Mouse (Mus musculus): ENCODE results near the gene Gm10273. TPM values are rescaled to one million over a fixed set of nuclear protein-coding genes. Genes with fewer than 3 reads are reported as not detected.
"Not testable (repeated sequence)": the region's sequence is repeated elsewhere in the genome, so short reads cannot be mapped to it uniquely, and the experiment has no call there.

The Gm10273 gene
- 11.1 and 12.5 TPM in 2 replicates for polyA plus RNA-seq (2015; fragmentation: Nextera tagmentation; extraction: Ambion mirVana)

DNA sequence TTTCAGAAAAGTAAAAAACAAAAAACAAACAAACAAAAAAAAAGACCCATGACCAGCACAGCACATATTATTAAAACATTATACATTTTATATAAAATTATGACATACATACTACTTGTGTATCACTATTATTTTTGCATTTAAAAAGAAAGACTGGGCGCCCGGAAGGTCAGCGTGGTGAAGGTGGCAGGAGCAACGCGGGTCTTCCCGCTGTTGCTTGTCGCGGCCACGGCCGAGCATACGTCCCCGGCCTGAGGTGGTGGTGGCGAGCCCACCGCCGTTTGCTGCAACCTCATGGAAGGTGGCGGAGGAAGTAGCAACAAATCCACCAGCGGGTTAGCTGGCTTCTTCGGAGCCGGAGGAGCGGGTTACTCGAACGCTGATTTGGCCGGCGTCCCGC lies at the start of gene Gm10273:
TSS of gene Gm10273 (plus strand) at position 172 of the 400 bp plus-strand sequence.
- not testable (repeated sequence) for H3K9me3 ChIP-seq (replicated peaks); H3K9ac ChIP-seq; ATAC-seq (ENCODE audit: insufficient read depth); H3K4me2 ChIP-seq; H3K4me3 ChIP-seq (replicated peaks); H3K27ac ChIP-seq (replicated peaks); H3K4me1 ChIP-seq (replicated peaks); H3K27me3 ChIP-seq; H3K36me3 ChIP-seq (replicated peaks)
- WGBS (ENCODE audit: insufficient replicate concordance): 75% methylated on average over 12 of the region's 25 CpGs

DNA sequence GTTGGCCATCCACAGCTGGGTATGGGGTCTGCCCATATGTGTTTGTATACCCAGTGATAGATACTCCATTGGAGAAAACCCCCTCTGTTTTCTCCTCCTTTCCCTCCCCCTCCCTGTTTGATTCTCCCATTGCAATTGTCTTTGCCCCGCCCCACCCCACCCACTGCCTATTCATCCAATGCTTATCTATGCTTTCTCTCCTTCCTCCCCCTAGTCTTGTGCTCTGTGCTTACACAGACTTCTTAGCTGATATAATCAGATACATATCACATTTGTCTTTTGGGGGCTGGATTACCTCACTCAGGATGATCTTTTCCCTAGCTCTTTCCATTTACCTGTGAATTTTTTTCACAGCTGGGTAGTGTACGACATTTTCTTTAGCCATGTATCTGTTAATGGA lies 48.9 kb upstream of the Gm10273 start:
- Histone ChIP-seq H3K4me3 (replicated peaks) (no peak overlapping the region), H3K27me3 (no peaks in the 10 kb centered on the region), H3K36me3 (replicated peaks) (peaks cover 47% of the 10 kb centered on the region), H3K9me3 (replicated peaks) (no peaks in the 10 kb centered on the region), H3K4me1 (replicated peaks) (peaks cover 44% of the 10 kb centered on the region), H3K9ac (no peak overlapping the region), H3K27ac (replicated peaks) (peak overlapping the region; percentile 59; the same call in 1 of the 2 replicates), H3K4me2 (peak overlapping the region; percentile 9; the same call in 1 of the 2 replicates)
- no peak for ATAC-seq (ENCODE audit: insufficient read depth)
- 51% methylated on average over 2 of the region's 2 CpGs for WGBS (ENCODE audit: insufficient replicate concordance)

GRCm38 (mm10) chr10:59348200-59348599 lies 47.2 kb upstream of the Gm10273 start:
- WGBS (ENCODE audit: insufficient replicate concordance): 19% methylated on average over 9 of the region's 9 CpGs
- peak overlapping the region; percentile 45 for H3K4me2 ChIP-seq
- peaks cover 53% of the 10 kb centered on the region for H3K36me3 ChIP-seq (replicated peaks)
- no peak overlapping the region for H3K4me3 ChIP-seq (replicated peaks)
- peak; percentile 99 for ATAC-seq (ENCODE audit: insufficient read depth)
- H3K9ac ChIP-seq: 0 out of 2 replicates have a peak overlapping the region, but pooled peaks have one; percentile 6
- H3K27ac ChIP-seq (replicated peaks): peak overlapping the region; percentile 89
- H3K9me3 ChIP-seq (replicated peaks): no peaks in the 10 kb centered on the region
- H3K4me1 ChIP-seq (replicated peaks): peaks cover 44% of the 10 kb centered on the region
- H3K27me3 ChIP-seq: no peaks in the 10 kb centered on the region

GRCm38 (mm10) chr10:59349536-59349935 lies 45.9 kb upstream of the Gm10273 start:
- H3K9ac ChIP-seq: no peak overlapping the region
- no peak for ATAC-seq (ENCODE audit: insufficient read depth)
- H3K4me1 ChIP-seq (replicated peaks): peaks cover 44% of the 10 kb centered on the region
- H3K4me3 ChIP-seq (replicated peaks): no peak overlapping the region
- H3K36me3 ChIP-seq (replicated peaks): peaks cover 52% of the 10 kb centered on the region
- no peak overlapping the region for H3K4me2 ChIP-seq
- WGBS (ENCODE audit: insufficient replicate concordance): 62% methylated on average over 2 of the region's 2 CpGs
- no peaks in the 10 kb centered on the region for H3K27me3 ChIP-seq
- H3K9me3 ChIP-seq (replicated peaks): no peaks in the 10 kb centered on the region
- H3K27ac ChIP-seq (replicated peaks): no peak overlapping the region

- H3K4me1 ChIP-seq (replicated peaks): peaks cover 15% of the 10 kb centered on the region
- no peak for ATAC-seq (ENCODE audit: insufficient read depth)
- no peaks in the 10 kb centered on the region for H3K27me3 ChIP-seq
- no peak overlapping the region for H3K27ac ChIP-seq (replicated peaks)
- H3K36me3 ChIP-seq (replicated peaks): peaks cover 58% of the 10 kb centered on the region
- H3K4me3 ChIP-seq (replicated peaks): no peak overlapping the region
- no peak overlapping the region for H3K4me2 ChIP-seq
- WGBS (ENCODE audit: insufficient replicate concordance): 63% methylated on average over 1 of the region's 1 CpGs
- H3K9me3 ChIP-seq (replicated peaks): no peaks in the 10 kb centered on the region
- no peak overlapping the region for H3K9ac ChIP-seq
These were observed 42.4 kb upstream of the Gm10273 start for GRCm38 (mm10) chr10:59353065-59353464.

- peaks cover 49% of the 10 kb centered on the region for H3K36me3 ChIP-seq (replicated peaks)
- H3K4me3 ChIP-seq (replicated peaks): no peak overlapping the region
- ATAC-seq (ENCODE audit: insufficient read depth): no peak
- H3K4me2 ChIP-seq: no peak overlapping the region
- H3K9me3 ChIP-seq (replicated peaks): no peaks in the 10 kb centered on the region
- no peak overlapping the region for H3K27ac ChIP-seq (replicated peaks)
- 84% methylated on average over 12 of the region's 12 CpGs for WGBS (ENCODE audit: insufficient replicate concordance)
- H3K4me1 ChIP-seq (replicated peaks): peaks cover 5% of the 10 kb centered on the region
- H3K9ac ChIP-seq: no peak overlapping the region
- H3K27me3 ChIP-seq: no peaks in the 10 kb centered on the region
These were observed 41.3 kb upstream of the Gm10273 start for GRCm38 (mm10) chr10:59354120-59354519.

DNA sequence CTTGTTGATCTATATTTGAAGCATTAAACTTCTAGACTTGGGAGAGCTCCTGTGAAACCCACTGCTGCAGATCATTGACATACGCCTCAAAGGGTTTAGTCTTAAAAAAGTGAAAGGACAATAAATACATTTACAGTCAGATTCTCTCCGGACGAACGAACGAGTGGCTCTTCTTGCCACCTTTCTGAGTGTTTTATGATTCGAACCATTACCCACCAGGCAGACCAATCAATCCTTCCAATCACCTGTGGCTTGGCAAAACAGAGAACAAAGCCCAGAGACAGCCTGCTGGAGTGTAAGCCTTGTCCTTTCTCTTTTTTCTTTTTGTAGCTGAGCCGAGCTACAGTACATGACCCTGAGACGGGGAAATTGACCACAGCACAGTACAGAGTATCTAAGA lies 40.4 kb upstream of the Gm10273 start:
- Histone ChIP-seq H3K4me2 (no peak overlapping the region), H3K27ac (replicated peaks) (no peak overlapping the region), H3K9me3 (replicated peaks) (no peaks in the 10 kb centered on the region), H3K9ac (no peak overlapping the region), H3K36me3 (replicated peaks) (peaks cover 45% of the 10 kb centered on the region), H3K27me3 (no peaks in the 10 kb centered on the region), H3K4me1 (replicated peaks) (peaks cover under 1% of the 10 kb centered on the region), H3K4me3 (replicated peaks) (no peak overlapping the region)
- WGBS (ENCODE audit: insufficient replicate concordance): 80% methylated on average over 8 of the region's 8 CpGs
- ATAC-seq (ENCODE audit: insufficient read depth): no peak

GRCm38 (mm10) chr10:59358744-59359143 lies 36.7 kb upstream of the Gm10273 start:
- Histone ChIP-seq H3K27me3 (no peaks in the 10 kb centered on the region), H3K4me1 (replicated peaks) (peaks cover 8% of the 10 kb centered on the region), H3K9me3 (replicated peaks) (no peaks in the 10 kb centered on the region), H3K9ac (no peak overlapping the region), H3K27ac (replicated peaks) (no peak overlapping the region), H3K36me3 (replicated peaks) (peaks cover 49% of the 10 kb centered on the region), H3K4me3 (replicated peaks) (no peak overlapping the region), H3K4me2 (no peak overlapping the region)
- WGBS (ENCODE audit: insufficient replicate concordance): 71% methylated on average over 4 of the region's 4 CpGs
- ATAC-seq (ENCODE audit: insufficient read depth): no peak

- 31% methylated on average over 2 of the region's 2 CpGs for WGBS (ENCODE audit: insufficient replicate concordance)
- ATAC-seq (ENCODE audit: insufficient read depth): no peak
- Histone ChIP-seq H3K4me3 (replicated peaks) (no peak overlapping the region), H3K4me1 (replicated peaks) (peaks cover 16% of the 10 kb centered on the region), H3K9me3 (replicated peaks) (no peaks in the 10 kb centered on the region), H3K4me2 (no peak overlapping the region), H3K27me3 (no peaks in the 10 kb centered on the region), H3K27ac (replicated peaks) (no peak overlapping the region), H3K9ac (no peak overlapping the region), H3K36me3 (replicated peaks) (peaks cover 62% of the 10 kb centered on the region)
These were observed 32.2 kb upstream of the Gm10273 start for GRCm38 (mm10) chr10:59363208-59363607.

- H3K9ac ChIP-seq: no peak overlapping the region
- no peaks in the 10 kb centered on the region for H3K27me3 ChIP-seq
- 79% methylated on average over 3 of the region's 3 CpGs for WGBS (ENCODE audit: insufficient replicate concordance)
- H3K4me1 ChIP-seq (replicated peaks): peaks cover 16% of the 10 kb centered on the region
- no peak overlapping the region for H3K27ac ChIP-seq (replicated peaks)
- H3K4me3 ChIP-seq (replicated peaks): no peak overlapping the region
- H3K36me3 ChIP-seq (replicated peaks): peaks cover 74% of the 10 kb centered on the region
- ATAC-seq (ENCODE audit: insufficient read depth): no peak
- no peak overlapping the region for H3K4me2 ChIP-seq
- no peaks in the 10 kb centered on the region for H3K9me3 ChIP-seq (replicated peaks)
These were observed 30.9 kb upstream of the Gm10273 start for GRCm38 (mm10) chr10:59364551-59364950.

- no peak overlapping the region for H3K4me3 ChIP-seq (replicated peaks)
- H3K4me1 ChIP-seq (replicated peaks): peaks cover 16% of the 10 kb centered on the region
- no peak overlapping the region for H3K4me2 ChIP-seq
- 77% methylated on average over 5 of the region's 5 CpGs for WGBS (ENCODE audit: insufficient replicate concordance)
- no peaks in the 10 kb centered on the region for H3K27me3 ChIP-seq
- H3K36me3 ChIP-seq (replicated peaks): peaks cover 85% of the 10 kb centered on the region
- peak; percentile 56 for ATAC-seq (ENCODE audit: insufficient read depth)
- no peaks in the 10 kb centered on the region for H3K9me3 ChIP-seq (replicated peaks)
- no peak overlapping the region for H3K9ac ChIP-seq
- peak overlapping the region; percentile 14; the same call in 1 of the 2 replicates for H3K27ac ChIP-seq (replicated peaks)
These were observed 29.4 kb upstream of the Gm10273 start for GRCm38 (mm10) chr10:59365804-59366589.

All from liver, embryonic 15.5 days (tissue).